Mouse (Mus musculus) embryonic fibroblast, embryonic 13.5 days (primary cell): Measurements from ENCODE around the gene Dusp1.

ENCODE experiments used
- CTCF ChIP-seq: IDR thresholded peaks from 2 replicates; pipeline ENCODE4 v1.5.1; 2011; ENCODE audit warnings: mild to moderate bottlenecking, control low read depth, low read length, moderate library complexity, borderline replicate concordance; ENCODE audit not compliant: insufficient read depth
- POLR2A ChIP-seq: IDR thresholded peaks from 2 replicates; pipeline ENCODE4 v1.6.1; 2011; ENCODE audit warnings: low read depth, mild to moderate bottlenecking, control low read depth, low read length, moderate library complexity

DNA sequence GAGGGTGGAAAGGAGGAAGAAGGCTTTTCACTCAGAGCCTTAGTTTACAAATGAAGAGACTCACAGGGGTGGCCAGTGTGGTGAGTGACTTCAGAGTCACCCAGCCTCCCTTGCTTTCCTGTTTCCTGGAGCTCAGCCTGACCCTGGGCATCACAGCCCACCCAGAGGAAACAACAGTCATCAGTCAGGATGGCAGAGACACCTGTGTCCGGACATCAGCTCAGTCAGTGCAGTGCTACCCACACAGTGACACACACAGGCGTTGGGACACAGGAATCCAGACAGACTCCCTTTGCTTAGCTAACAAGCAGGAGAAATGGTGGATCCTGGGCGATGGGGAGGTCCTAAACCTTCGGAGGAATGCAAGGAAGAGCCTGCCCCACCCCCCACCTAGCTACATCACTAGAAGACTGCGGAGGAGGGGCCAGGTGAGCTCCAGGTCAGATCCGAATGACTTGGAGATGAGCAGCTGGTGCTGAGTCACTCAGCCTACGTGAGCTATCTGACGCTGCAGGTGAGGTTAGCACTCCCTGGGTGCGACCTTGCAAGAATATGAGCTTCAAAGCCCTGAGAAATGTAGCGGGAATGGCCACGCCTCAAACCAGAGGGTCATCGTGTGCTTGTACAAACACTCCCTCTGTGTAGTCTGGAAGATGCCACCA lies 12.6 kb downstream of the Dusp1 start:
- TF ChIP-seq CTCF, result no peak
- no peak for TF ChIP-seq POLR2A
